Mouse (Mus musculus) CD8-positive naive resting alpha-beta T cell, adult 2 months (primary cell): ENCODE results near the gene Scaper.

Experiments used
- DNase-seq, 2 experiments: peaks; one replicate each; pipeline ENCODE4 v3.0.0; 2022; ENCODE audit warnings: low read depth in 2 of 2, low spot score in 2 of 2

Scaper gene

DNA sequence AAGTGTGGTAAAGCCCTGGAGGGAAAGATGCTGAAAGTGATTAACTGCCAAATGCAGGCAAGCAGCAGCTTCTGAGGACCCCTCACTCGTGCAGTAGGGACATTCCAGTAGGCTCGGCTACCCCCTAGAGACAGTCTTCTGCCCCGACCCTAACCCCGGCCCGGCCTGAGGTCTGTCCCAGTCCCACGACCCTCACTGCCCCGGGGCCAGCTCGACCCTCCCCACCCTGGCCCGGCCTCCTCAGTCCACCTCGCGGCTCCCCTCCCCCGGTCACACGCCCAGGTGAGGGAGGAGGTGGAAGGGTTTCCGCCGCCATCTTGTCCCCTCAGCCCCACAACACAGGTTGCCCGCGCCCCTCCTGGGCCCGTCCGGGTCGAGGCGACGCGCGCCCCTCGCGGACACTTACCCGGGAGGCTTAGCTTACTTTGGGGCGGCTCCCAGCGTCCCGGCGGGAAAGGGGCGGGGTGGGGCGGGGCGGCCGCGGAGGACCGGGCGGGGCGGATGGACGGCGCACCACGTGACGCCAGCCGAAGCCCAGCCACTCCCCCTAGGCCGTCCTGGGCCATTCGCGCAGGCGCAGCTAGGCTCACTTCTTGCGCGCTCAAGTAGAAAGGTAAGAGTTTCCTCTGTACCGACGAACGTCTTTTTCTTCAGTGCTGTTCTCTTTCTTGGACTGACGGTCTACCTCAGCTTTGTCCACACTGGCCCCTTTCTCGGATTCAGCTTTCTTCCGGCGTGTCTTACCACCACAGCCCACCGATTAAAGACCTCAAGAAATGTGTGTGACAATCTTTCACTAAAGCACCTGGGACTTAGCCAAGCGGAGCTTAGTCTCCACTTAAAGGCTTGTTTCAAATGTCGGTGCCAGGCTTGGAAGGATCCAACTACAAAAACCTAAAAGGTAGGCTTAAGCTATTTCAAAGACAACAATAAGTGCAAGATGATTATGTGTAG lies at the start of gene Scaper:
Scaper (minus strand) TSS at position 456 of the 954 bp plus-strand sequence.
- peak; percentile 76 to 87 for DNase-seq

DNA sequence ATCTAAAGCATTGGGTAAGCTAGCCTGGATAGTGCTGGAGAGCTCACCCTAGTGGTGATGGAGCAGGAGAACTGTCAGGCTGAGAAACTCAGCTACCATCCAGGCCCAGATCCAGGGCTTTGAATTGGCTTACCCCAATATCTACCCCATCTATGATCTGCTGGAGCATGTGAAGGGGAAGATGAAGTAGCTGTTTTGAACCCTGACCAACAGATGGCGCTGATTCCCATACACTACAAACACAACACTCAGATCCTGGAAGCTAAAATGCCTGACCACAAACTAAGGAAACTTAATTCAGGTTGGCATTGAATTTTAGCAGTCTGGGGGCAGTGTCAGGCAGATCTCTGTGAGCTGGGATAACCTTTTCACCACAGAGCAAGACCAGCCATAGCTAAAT lies 8.9 kb upstream of the Scaper start:
- peak; percentile 18 to 41 for DNase-seq

DNA sequence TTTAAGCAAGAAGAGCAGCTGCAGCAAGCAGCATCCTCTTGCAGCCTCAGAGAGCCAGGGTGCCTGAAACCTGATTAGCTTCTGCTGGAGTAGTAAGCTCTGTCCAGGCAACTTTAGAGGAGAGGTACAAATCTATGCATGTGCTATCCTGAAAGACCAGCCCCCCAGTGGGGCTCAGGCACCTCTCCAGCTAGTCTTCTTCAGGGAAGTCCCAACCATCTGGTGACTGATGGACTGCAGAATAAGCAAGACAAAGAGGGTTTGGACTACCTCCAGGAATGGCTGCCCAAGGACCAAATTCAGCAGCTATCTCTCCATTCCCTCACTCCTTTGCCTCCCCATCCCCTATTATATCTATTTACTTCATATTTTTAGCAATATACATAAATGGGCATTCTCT lies 3.4 kb upstream of the Scaper start:
- DNase-seq, result no peak

DNA sequence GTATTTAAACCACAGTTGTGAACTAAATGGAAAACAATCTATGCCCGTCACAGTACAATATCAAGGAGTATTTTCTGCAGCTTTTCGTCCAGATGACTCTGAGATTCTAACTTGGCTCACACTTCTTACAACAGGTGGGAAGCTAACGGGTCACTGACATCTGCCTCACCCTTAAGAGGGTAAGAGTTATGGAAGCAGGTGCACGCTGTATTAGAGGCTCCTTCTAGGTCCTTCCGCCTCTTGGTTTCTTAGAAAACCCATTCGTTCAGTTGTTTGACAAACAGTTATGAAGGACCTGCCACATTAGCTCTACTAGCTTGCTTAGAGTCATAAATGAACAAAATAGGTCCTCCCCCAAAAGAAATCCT lies 683 bp upstream of the Scaper start:
- no peak for DNase-seq

DNA sequence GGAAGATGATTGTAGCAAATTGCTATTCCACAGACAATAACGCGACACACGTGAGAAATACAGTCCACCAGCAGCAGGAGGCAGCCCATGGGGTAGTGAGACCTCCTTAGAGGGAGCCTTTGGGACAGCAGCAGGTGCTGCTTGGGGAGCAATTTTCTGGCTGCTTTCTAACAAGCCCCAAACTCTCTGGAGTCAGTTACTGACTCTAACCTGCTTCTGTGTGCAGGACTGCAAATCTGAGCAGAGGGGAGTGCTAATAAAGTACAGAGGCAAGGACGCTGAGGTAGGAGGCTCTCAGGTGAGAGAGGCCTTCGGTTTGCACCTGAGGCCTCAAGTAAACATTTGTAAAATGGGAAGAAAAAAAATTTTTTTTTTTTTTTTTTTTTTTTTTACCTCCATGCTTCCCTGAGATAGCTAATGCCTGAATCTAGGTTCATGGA lies 675 bp downstream of the Scaper start:
- no peak for DNase-seq

DNA sequence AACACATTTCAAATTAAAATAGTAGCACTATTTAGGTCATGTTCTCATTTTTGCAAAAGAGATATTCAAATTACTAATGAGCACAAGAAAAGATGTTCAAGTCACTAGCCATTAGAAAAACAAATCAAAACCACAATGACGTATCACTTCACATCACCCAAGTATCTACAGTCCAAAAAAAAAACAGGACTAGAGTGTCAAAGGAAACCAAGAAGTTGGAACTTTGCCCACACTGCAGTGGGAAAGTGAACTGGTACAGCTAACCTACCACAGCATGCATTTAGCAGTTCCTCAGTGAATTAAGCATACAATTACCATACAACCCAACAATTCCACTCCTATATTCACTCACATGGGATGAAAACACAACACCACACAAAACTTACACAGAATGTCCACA lies 5.4 kb downstream of the Scaper start:
- DNase-seq, result no peak

DNA sequence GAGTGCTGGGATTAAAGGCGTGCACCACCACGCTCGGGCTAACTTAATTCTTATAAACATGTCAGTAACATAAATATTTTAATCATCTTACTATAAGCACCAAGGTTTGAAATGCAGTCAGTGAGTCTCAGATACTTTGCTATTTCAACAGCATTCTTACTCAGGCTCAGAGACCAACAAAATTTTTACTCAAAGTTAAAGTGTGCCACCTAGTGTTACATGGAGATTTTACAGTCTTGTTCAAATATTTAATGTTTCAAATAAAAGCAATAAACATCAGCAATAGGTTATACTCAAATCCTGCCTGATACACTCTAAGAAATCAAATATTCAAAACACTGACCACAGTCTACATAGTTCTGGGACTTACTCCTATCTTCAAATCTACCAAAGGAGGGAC lies 19.3 kb downstream of the Scaper start:
- DNase-seq, result peak in 1 of 2 experiments; percentile 11

DNA sequence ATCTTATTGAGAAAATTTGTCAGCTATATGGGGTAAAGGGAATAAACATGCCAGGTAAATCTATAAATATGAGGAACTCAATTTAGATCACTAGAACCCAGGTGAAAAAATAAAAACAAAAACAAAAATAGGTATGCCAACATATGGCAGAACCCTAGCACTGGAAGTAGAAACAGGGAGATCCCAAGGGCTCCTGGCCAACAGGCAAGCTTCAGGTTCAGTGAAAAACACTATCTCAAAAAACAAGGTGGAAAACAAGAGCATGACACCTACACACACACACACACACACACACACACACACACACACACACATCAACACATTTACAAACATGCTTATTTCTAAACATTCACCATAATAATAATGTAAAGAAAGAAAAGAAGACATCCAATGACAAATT lies 21.2 kb downstream of the Scaper start:
- no peak for DNase-seq

DNA sequence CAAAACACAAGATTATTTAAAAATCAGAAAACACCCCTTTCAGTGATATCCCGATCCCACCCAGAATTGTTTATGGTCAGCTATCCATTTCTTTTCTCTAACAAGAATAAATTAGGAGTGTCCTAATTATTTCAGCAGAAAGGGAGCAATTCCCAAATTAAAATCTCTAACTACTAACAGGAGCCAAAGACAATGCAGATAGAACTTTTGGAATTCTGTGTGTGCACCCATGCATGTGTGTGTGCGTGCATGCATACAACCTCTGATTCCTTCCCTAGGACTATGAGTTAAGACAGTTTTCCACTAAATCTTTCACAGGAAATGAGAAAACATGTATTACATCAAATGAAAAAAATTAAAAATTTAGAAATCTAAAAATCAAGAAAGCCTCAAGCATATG lies 26.4 kb downstream of the Scaper start:
- DNase-seq, result no peak

DNA sequence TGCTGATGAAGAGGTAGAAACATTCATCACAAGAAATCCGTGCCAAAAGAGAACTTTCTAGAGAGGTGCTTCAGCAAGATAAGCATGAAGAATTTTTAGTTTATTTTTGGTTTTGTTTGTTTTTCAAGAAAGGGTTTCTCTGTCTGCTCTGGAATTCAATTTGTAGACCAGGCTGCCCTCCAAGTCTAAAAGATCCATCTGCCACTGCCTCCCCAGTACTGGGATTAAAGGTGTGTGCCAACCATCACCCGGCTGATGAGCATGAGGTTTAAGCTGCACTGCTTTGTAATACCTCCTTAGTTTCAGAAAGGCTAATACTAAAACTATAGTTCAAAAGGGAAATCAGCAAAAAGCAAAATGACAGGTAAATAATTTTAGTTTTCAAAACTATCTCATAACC lies 35.0 kb downstream of the Scaper start:
- no peak for DNase-seq

DNA sequence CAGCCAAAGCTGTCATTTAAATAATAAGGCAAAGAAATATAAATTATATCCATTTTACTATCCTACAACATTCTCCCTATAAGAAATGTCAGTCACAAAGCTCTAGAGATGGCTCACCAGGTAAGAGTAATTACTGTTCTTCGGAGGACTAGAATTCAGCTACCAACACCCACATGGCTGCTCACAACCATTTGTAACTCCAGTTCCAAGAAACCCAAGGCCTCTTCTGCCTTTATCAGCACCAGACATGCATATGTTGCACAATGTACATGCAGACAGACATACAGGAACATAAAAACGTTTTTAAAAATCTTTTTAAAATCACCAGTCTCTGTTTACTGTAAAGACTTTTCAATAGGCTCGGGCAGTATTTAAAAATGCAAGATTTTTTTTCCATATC lies 36.3 kb downstream of the Scaper start:
- no peak for DNase-seq

DNA sequence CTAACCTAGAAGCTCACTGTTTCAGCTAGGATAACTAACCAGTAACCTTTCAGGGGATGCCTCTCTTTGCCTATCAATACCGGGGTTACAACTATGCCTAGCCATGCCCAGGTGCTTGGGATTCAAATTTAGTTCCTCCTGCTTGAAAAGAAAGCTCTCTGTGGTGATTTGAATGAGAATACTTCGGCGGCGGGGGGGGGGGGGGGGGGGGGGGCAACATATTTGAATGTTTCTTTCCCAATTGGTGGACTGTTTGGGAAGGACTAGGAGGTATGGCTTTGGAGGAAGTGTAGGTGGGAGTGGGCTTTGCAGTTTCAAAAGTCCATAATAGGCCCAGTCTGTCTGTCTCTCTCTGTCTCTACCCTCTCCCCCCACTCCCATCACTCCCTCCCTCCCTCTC lies 37.4 kb downstream of the Scaper start:
- no peak for DNase-seq

DNA sequence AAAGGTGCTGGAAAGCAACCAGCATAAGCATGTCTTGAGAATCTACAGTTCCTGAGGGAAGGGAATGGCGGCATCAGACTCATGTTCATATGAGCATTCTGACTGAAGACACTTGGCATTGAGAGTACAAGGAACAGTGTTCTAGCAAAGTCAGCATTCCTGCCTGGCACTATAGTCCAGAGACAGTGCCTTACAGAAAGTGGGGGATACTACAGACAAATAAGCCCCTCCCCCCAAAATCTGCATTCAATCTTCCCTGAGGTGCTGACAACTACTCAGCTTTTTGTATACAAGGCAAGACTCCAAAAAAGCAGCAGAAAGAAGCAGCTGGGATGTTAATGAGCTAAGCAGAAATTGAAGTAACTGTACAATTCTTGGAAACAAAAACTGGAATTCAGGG lies 59.9 kb downstream of the Scaper start:
- no peak for DNase-seq

DNA sequence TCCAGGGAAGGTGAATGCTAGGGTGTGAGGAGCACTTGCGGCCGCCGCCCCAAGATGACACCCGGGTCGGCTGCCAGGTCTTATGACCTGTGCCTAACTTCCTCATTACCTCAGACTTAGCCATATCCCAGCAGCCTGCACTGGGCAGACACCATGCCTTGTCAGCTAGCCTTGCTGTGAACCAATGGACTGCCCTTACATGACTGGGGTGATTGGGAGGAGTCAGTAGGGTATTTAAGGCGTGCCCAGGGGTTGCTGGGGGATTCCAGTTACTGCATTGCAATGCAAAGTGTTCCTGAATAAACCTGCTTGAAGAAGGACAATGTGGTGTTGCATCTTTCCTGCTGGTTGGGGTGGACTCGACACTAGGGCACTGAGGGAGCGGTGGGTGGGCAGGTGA lies 148.5 kb downstream of the Scaper start:
- no peak for DNase-seq

DNA sequence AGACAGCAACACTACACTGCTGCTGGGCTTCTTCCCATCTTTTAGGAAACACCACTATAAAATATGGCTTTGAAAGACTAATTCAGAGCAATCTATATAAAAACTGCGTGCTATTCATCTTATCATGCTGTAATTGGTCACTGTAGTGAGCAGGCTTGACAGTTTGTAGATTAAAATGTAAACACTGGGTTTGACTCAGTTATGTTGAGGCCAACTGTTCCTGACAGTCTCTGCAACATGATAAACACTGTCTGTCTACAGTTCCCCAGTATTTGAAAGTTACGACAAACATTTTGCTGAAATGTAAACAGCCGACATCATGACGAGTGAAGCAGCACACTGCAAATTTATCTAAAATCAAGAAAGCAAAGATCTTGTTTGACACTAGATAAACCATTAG lies 225.9 kb downstream of the Scaper start:
- DNase-seq, result no peak

DNA sequence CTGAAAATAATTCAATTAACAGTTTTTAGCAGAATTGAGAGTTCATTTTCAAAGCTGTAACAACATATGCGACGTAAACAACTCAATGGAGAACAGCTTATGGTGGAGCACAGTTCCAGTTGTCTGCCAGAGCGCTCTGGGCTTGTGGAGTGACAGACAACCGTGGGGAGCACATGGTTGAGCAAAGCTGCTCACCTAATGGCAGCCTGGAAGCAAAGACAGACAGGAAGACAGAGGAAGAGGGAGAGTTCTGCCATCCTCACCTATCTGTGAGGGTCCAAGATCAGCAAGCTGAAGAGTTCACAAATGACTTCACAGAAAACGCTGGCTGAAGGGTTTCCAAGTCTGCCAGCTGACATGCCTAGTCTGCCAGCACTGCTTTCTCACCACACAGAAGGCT lies 227.4 kb downstream of the Scaper start:
- DNase-seq, result no peak

DNA sequence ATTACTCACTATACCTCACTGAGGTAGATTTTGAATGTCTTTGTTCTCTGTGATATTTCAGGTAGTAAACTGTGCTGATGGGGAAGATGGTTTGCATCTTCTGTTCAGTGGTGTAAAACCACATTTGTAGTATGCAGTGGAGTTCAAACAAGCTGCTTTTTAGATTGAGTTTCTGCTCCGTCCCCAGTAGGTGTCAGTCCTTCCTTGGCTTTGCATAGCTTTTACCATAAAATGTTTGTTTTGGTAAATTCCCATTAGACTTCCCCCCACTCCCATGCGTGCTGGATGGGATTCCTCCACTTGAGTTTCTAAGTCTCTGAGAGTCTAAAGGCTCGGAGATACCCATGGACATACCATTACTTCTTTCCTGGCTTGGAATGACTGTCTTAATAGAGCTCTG lies 231.3 kb downstream of the Scaper start:
- DNase-seq, result no peak

DNA sequence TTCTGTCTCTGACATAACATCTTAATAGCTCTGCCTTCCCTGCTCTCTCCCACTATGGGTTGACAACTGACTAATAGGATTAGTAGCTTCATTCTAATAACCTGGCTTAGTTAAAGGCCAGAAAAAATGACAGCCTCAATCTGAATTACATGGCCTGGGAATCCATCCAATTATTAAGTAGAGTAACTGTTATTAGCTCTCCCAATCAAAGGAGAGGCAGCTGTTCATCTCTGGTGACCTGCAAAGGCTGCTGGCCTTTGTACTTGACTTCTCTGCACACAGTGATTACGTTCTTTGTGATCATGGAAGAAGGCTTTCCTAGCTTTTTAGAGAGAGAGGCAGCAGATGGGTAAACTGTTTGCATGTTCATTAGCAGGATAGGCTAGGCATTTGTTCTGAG lies 242.6 kb downstream of the Scaper start:
- no peak for DNase-seq

DNA sequence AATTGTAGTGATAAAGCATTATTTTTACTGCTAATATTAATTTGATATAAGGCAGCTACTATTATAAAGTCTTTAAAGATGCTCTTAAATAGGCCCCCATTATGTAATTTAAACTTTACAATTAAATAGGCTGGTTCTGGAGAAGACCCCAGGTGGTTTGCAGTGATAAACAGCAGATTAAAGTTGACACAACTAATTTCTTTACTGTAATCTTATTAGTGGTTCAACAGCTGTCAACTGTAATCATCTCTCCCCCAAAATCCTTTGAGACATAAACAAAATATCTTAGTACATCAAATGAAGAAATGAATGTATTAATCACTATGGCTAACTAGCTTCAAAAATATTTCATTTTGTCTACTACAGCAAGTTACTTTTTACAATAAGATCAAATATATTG lies 260.8 kb downstream of the Scaper start:
- DNase-seq, result no peak

DNA sequence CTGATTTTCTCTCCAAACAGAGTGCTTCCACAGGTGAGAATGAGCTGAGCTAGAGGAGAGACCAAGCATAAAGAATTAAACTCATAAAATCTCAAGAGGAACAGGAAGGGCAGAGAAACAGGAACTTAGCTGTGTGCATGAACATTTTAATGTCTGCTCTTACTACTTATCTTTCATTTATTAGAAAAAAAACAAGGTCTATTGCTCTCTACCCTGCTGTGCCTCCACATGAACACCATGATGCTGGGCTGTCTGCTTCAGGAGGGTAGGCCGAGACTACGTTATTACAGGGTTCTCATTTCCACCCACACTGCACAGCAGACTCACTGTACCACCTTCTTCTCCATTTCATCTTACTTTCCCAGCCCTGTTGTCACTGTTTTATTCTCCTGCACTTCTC lies 291.5 kb downstream of the Scaper start:
- DNase-seq, result no peak

DNA sequence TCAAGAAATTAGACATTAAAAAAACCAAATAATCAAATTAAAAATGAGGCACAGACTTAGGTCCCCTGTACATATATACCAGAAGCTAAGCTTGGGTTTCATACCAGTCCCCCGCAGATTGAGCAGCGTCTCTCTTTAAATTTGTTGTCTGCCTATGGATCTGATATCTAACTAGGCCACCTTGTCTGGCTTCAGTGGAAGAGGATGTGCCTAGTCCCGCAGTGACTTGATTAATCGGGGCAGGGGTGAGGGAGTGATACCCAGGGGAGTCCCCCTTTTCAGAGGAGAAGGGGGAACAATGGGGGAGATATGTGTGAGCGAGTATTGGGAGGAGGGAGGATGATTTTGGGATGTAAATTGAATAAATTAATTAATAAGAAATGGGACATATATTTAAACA lies 310.9 kb downstream of the Scaper start:
- no peak for DNase-seq

DNA sequence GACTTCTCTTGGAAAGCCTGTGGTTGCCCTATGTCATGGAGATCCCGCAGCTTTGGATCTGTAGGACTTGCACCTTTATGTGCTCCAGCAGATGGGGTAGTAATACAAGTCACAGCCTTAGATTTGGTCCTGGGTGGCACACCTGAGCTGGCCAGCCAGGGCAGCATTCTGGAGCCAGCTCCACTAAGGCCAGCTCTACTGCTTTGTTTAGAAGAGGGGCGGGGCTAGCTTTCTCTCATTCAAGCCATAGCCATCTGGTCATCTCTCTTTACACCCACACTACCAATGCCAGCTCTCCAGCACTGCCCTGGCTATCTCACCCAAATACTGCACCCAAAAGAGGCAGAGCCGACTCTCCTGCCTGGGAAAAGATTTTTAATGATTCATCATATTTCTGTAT lies 323.2 kb downstream of the Scaper start:
- no peak for DNase-seq

DNA sequence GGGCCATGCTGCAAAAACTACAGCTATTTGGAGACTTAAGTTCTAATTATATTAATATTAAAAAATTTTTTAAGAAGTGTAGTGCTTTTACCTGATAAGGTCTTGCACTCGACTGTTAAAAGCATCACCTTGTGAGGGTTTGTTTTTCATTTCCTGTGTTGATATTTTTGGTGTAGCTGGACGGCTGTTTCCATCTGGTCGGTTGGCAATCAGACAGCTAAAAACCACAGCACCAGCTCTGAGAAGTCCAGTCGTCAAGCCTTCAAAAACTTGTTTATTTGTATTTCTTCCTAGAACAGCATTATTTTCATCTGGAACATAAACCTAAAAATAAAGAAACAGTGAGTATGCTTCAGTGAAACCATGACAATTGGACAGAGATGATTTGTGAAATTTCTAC lies 328.2 kb downstream of the Scaper start:
- no peak for DNase-seq
